ENCODE assay signal across 25 mouse cellular contexts in the genomic region with DNA sequence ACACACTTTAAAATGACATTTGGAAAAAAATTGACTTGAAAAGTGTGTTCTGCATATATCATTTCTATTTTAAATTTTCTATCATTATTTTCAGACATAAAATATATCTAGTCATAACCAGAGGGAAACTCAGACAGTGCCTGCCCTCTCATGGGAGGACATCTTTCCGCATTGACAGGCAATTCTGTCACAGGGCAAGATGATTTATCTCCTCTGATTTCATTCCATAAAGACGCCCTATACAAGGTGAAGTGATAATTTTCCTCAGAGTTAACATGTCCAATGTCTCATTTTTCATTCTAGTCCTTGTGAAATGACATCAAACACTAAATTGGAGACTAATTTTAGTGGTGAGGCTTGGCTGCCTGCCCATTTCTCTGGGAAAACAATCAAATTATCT.
DNase-seq lines count a peak whose midpoint lies in the region; ATAC-seq and TF ChIP-seq lines count a peak whose summit lies in the region.
"Had no signal": no experiment of that assay in that cellular context is flagged by ENCODE, and none has a peak within 500 bp of the region (broad histone marks: within the 10 kb centered on the region; RNA-seq: fewer than 3 reads in every experiment).

No protein-coding gene starts in this region.

- TF ChIP-seq CTCF in MEL (IDR thresholded peaks at IDR 0.05 in 2 of 3, conservative IDR thresholded peaks at IDR 0.05 in 1 of 3; ENCODE audit: control insufficient read depth in 1 of 3, insufficient read depth in 1 of 3, low read depth in 2 of 3, low read length in 3 of 3, poor library complexity in 1 of 3, severe bottlenecking in 1 of 3) = no peak

- no peak overlapping the region for H3K27ac ChIP-seq in forebrain, embryonic 14.5 days (ENCODE audit: low read depth, low read length)
- no peak overlapping the region for H3K27ac ChIP-seq in forebrain, embryonic 12.5 days
- no peak overlapping the region for H3K27ac ChIP-seq in MEL (ENCODE audit: control insufficient read depth, low read depth, low read length)
- H3K27ac ChIP-seq: embryonic facial prominence, embryonic 10.5 days; heart, embryonic 15.5 days; left cerebral cortex, adult 2 months; limb, embryonic 12.5 days; liver, embryonic 13.5 days; midbrain, embryonic 10.5 days; stomach, embryonic 15.5 days had no signal

- no peak for TF ChIP-seq RAD21 in MEL (IDR thresholded peaks at IDR 0.05; ENCODE audit: low read depth, low read length)

- no peaks in the 10 kb centered on the region for H3K4me1 ChIP-seq in forebrain, embryonic 14.5 days (ENCODE audit: control insufficient read depth, insufficient read depth, low read length)
- no peaks in the 10 kb centered on the region for H3K4me1 ChIP-seq in forebrain, embryonic 12.5 days
- H3K4me1 ChIP-seq in MEL (ENCODE audit: control insufficient read depth in 1 of 2, insufficient read depth in 2 of 2, low read length in 2 of 2) = no peaks in the 10 kb centered on the region
- H3K4me1 ChIP-seq: embryonic facial prominence, embryonic 10.5 days; heart, embryonic 15.5 days; limb, embryonic 12.5 days; liver, embryonic 13.5 days; midbrain, embryonic 10.5 days; stomach, embryonic 15.5 days had no signal

- no peak overlapping the region for H3K9ac ChIP-seq in forebrain, embryonic 14.5 days (ENCODE audit: low read length)
- no peak overlapping the region for H3K9ac ChIP-seq in forebrain, embryonic 12.5 days
- no peak overlapping the region for H3K9ac ChIP-seq in MEL (ENCODE audit: control insufficient read depth, low read depth, low read length, poor library complexity, severe bottlenecking)
- H3K9ac ChIP-seq: heart, embryonic 15.5 days; limb, embryonic 12.5 days; liver, embryonic 13.5 days; lung, embryonic 14.5 days; stomach, embryonic 15.5 days had no signal

- H3K79me2 ChIP-seq in MEL (ENCODE audit: control insufficient read depth, insufficient read depth, low read length, poor library complexity) = no peaks in the 10 kb centered on the region

- H3K27me3 ChIP-seq in forebrain, embryonic 14.5 days (replicated peaks; ENCODE audit: control insufficient read depth, insufficient read depth, low read length) = no peaks in the 10 kb centered on the region
- no peaks in the 10 kb centered on the region for H3K27me3 ChIP-seq in forebrain, embryonic 12.5 days
- H3K27me3 ChIP-seq in MEL (ENCODE audit: control insufficient read depth in 1 of 2, insufficient read depth in 2 of 2, low read length in 2 of 2) = no peaks in the 10 kb centered on the region
- H3K27me3 ChIP-seq: heart, embryonic 15.5 days; limb, embryonic 12.5 days; liver, embryonic 13.5 days; Patski; stomach, embryonic 15.5 days had no signal

- no peak overlapping the region for H3K4me2 ChIP-seq in forebrain, embryonic 14.5 days (ENCODE audit: low read length)
- H3K4me2 ChIP-seq in forebrain, embryonic 12.5 days = no peak overlapping the region
- H3K4me2 ChIP-seq: heart, embryonic 15.5 days; limb, embryonic 12.5 days; liver, embryonic 13.5 days; lung, embryonic 14.5 days; stomach, embryonic 15.5 days had no signal

- H3K36me3 ChIP-seq in forebrain, embryonic 14.5 days (ENCODE audit: control insufficient read depth, insufficient read depth, low read length) = no peaks in the 10 kb centered on the region
- H3K36me3 ChIP-seq in forebrain, embryonic 12.5 days (replicated peaks) = no peaks in the 10 kb centered on the region
- no peaks in the 10 kb centered on the region for H3K36me3 ChIP-seq in MEL (ENCODE audit: control insufficient read depth in 1 of 2, insufficient read depth in 2 of 2, low read length in 2 of 2)
- H3K36me3 ChIP-seq: embryonic facial prominence, embryonic 10.5 days; heart, embryonic 15.5 days; limb, embryonic 12.5 days; liver, embryonic 13.5 days; midbrain, embryonic 10.5 days; stomach, embryonic 15.5 days had no signal

- 73% methylated on average over 2 of the region's 2 CpGs for WGBS in forebrain, embryonic 14.5 days
- 75% methylated on average over 2 of the region's 2 CpGs for WGBS in forebrain, embryonic 12.5 days

- no peaks in the 10 kb centered on the region for H3K9me3 ChIP-seq in forebrain, embryonic 14.5 days (replicated peaks; ENCODE audit: control insufficient read depth, low read length)
- no peaks in the 10 kb centered on the region for H3K9me3 ChIP-seq in forebrain, embryonic 12.5 days
- no peaks in the 10 kb centered on the region for H3K9me3 ChIP-seq in MEL (replicated peaks; ENCODE audit: insufficient read depth, low read length)
- H3K9me3 ChIP-seq: embryonic facial prominence, embryonic 10.5 days; heart, embryonic 15.5 days; limb, embryonic 12.5 days; liver, embryonic 13.5 days; midbrain, embryonic 10.5 days; stomach, embryonic 15.5 days had no signal

- TF ChIP-seq EP300 in MEL (IDR thresholded peaks at IDR 0.05; ENCODE audit: low read depth in 1 of 2, low read length in 2 of 2) = no peak

- H3K4me3 ChIP-seq in forebrain, embryonic 14.5 days (ENCODE audit: low read depth, low read length) = no peak overlapping the region
- no peak overlapping the region for H3K4me3 ChIP-seq in forebrain, embryonic 12.5 days (replicated peaks)
- no peak overlapping the region for H3K4me3 ChIP-seq in MEL (ENCODE audit: control insufficient read depth in 1 of 2, insufficient read depth in 1 of 2, low read depth in 2 of 2, low read length in 2 of 2)
- H3K4me3 ChIP-seq: embryonic facial prominence, embryonic 10.5 days; heart, embryonic 15.5 days; left cerebral cortex, adult 2 months; limb, embryonic 12.5 days; liver, embryonic 13.5 days; midbrain, embryonic 10.5 days; stomach, embryonic 15.5 days had no signal

- peak; percentile 24 for DNase-seq in forebrain, embryonic 14.5 days (ENCODE audit: low spot score)
- DNase-seq in left cerebral cortex, postnatal 4 days = peak; percentile 1
- DNase-seq in left cerebral cortex, adult 9 months (ENCODE audit: low spot score in 2 of 2) = no peak
- peak; percentile 22 for DNase-seq in MEL (ENCODE audit: low read depth, low spot score)
- peak; percentile 12 for DNase-seq in brain, adult 2 months (ENCODE audit: low read depth, low spot score)
- DNase-seq: cerebellum, adult 11-12 months; gastrocnemius, postnatal 36 days; heart, postnatal 4 days; kidney, adult 11 months; kidney, postnatal 14 days; liver, embryonic 13.5 days; lung, embryonic 14.5 days; lung, postnatal 4 days; retina, postnatal 1 day; thymus, adult 18-20 months had no signal

- no peak for TF ChIP-seq POLR2A in MEL (IDR thresholded peaks at IDR 0.05; ENCODE audit: control insufficient read depth in 1 of 2, insufficient read depth in 1 of 2, low read depth in 1 of 2, low read length in 2 of 2, poor library complexity in 1 of 2)

- intact Hi-C loops in left cerebral cortex, postnatal 4 days (cut with DNase I) = no loop called here

- ATAC-seq in forebrain, embryonic 14.5 days = no peak
- ATAC-seq in forebrain, embryonic 12.5 days (ENCODE audit: low FRiP score) = no peak
- ATAC-seq in frontal cortex, adult (ENCODE audit: low TSS enrichment) = no peak
- no peak for ATAC-seq in megakaryocyte, adult 5-6 weeks (ENCODE audit: poor library complexity, severe bottlenecking)
- ATAC-seq: Patski had no signal

TF ChIP-seq in MEL, 35 proteins besides CTCF, POLR2A, EP300 and RAD21:
- no peak for TF ChIP-seq ZC3H11A (IDR thresholded peaks at IDR 0.05; ENCODE audit: low read depth, low read length)
- TF ChIP-seq TCF12 (IDR thresholded peaks at IDR 0.05; ENCODE audit: low read depth, low read length) = no peak
- no peak for TF ChIP-seq MYB (IDR thresholded peaks at IDR 0.05; ENCODE audit: low read depth, low read length)
- TF ChIP-seq SIN3A (IDR thresholded peaks at IDR 0.05; ENCODE audit: low read length) = no peak
- no peak for TF ChIP-seq MAZ (IDR thresholded peaks at IDR 0.05; ENCODE audit: low read depth, low read length)
- TF ChIP-seq ZNF384 (IDR thresholded peaks at IDR 0.05; ENCODE audit: low read depth, low read length) = no peak
- no peak for TF ChIP-seq MAX (IDR thresholded peaks at IDR 0.05; ENCODE audit: low read length)
- no peak for TF ChIP-seq GATA1 (IDR thresholded peaks at IDR 0.05; ENCODE audit: low read depth, low read length)
- no peak for TF ChIP-seq UBTF (IDR thresholded peaks at IDR 0.05; ENCODE audit: borderline replicate concordance, insufficient read depth, low read depth, low read length)
- TF ChIP-seq CHD2 (IDR thresholded peaks at IDR 0.05; ENCODE audit: low read length) = no peak
- TF ChIP-seq POLR2AphosphoS2 (IDR thresholded peaks at IDR 0.05; ENCODE audit: low read length) = no peak

Comparison
In these comparisons a context has a peak if more than half of its experiments do, and no peak if none do; other contexts are left out.
1. DNase-seq: peak in forebrain, embryonic 14.5 days (single experiment), left cerebral cortex, postnatal 4 days (single experiment), MEL (single experiment) and brain, adult 2 months (single experiment); none in left cerebral cortex, adult 9 months (0 of 2).